Mouse (Mus musculus): ENCODE data around the gene Tigd3. TPM values are rescaled to one million over a fixed set of nuclear protein-coding genes. Genes with fewer than 3 reads are reported as not detected.
A peak's percentile ranks its signal among the peaks of the same experiment; 100 is the strongest.

The Tigd3 gene
- total RNA-seq (2021) = 1 to 10 TPM; 6.5 to 8.1 TPM

DNA sequence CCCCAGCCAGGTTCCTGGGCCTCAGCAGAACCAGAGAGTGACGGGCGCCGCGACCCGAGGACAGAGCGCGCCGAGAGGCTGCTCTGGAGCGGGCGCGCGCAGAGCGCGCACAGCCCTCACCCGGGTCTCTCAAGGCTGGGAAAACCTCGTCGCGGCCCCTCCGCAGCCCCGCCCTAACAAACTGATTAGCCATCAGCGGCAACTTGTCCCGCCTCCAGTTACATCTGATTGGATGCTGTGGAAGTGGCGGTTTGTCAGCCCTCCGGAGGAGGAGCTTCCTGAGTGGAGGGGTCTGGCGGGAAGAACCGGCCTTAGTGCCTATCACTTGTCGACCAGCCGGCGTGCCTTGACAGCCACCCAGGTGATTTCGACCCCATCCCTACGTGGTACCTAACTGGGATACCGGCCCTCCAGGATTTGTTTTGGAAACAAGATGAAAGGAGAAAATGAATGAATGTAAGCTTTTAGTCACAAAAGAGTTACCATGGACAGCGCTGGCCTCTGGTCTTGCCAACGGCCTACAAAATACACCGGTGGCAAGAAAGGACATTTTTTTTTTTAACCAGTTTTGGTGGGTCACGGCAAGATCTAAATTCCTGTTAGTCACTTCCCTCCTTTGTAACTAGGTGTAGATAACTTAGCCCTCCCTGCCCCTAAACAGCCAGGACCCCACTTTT, at the start of gene Tigd3:
Gene Tigd3 (minus strand): TSS at position 148 of the 677 bp plus-strand sequence.
- DNase-seq (ENCODE audit: extremely low spot score in 1 of 2, low spot score in 2 of 2) = peak; percentile 95 to 97
- intact Hi-C loops (cut with DNase I) = loop anchor here (10.0 kb wide), 1 partner anchor 199 kb away; no protein-coding TSS in a partner anchor

DNA sequence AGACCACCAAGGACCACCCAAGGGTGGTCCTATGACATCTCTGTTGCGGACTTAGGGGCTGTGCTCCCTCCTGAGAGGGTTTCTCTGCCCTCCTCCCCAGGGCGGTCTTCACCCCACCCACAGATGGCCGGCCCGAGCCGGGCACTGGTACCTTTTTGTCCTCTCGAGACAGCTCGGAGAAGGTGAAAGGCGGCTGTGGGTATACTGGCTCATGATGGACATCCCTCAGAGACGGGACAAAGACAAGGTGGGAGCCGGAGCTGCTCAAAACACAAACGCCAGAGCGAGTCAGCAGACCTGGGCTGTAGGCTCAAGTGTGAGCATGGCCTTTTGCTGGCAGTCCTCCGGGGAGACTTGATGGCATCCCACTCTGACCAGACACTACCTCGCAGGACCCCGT, 49.5 kb upstream of the Tigd3 start:
- intact Hi-C loops (cut with DNase I) = no loop called here
- DNase-seq (ENCODE audit: extremely low spot score in 1 of 2, low spot score in 2 of 2) = no peak

DNA sequence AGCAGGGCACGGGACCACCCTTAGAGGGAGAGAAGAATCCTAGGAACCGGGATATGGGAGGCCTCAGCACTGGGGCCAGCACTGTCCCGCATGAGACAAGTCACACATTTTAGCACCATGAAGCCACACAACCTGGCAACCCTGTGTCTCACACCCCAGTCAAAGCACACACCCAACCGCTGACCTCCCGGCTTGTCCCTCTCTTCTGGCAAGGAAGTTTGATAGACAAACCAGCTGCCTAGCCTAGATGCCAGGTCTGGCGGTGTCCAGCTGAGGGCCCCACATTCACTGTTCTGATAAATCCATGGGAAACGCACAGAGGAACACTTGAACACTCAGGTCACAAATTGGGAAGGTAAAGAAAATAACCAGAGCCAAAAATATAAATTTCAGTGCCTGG, 48.6 kb upstream of the Tigd3 start:
- DNase-seq (ENCODE audit: extremely low spot score in 1 of 2, low spot score in 2 of 2) = no peak
- intact Hi-C loops (cut with DNase I) = no loop called here

DNA sequence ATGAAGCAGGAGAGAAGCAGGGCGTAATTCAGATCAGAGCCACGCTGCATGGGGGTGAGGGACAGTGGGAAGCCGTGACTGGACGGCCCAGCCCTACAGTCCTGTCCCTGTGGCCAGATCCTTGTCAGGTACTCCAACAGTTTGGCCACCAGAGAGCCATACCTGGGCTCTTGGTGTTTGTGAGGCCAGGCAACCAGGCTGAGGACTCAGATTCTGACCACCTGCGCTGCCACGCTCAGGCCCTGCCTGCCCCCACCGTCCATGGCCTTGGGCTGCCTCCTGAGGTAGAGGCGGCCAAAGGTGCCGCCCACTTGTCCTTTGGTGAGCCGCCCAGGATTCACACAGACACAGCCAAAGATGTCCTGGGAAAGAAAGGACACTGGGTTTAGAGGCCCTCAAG, 46.7 kb upstream of the Tigd3 start:
- no peak for DNase-seq (ENCODE audit: extremely low spot score in 1 of 2, low spot score in 2 of 2)
- intact Hi-C loops (cut with DNase I) = no loop called here

DNA sequence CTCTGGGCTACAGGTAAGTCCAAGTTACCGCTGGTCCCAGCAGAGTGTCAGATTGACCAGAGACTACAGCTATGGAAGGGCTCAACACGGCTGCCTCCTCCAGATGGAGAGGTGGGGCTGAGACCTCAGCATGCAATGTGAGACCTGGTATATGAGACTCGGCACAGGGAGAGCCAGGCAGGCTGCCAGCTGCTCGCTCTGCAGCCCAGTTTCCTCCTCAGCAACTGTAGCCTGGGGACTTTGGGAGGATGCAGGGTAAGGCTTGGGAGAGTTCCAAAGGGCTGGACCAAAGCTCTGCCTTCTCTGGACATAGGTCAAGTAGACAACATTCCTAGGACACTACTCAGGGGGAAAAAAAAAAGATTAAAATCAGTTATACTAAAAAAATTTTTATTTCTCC, 46.2 kb upstream of the Tigd3 start:
- peak; percentile 34 to 88 for DNase-seq (ENCODE audit: extremely low spot score in 1 of 2, low spot score in 2 of 2)
- intact Hi-C loops (cut with DNase I) = no loop called here

DNA sequence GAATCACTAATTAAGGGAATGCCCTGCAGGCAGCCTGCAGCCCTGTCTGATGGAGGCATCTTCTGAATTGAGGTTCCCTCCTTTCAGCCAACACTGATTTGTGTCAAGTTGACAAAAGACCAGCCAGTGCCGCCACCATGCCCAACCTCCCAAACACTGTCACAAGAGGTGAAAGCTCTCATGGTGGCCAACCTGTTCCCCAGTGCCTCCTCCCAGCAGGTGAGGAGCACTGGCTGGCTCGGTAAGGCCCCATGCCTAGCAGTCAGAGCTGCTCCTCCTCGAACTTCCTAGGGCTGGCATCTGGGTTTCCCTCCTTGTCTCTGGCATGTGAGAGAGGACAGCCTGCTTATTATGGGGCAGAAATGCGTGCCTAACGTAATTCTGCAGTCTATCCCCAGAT, 45.8 kb upstream of the Tigd3 start:
- DNase-seq (ENCODE audit: extremely low spot score in 1 of 2, low spot score in 2 of 2) = no peak
- intact Hi-C loops (cut with DNase I) = no loop called here

DNA sequence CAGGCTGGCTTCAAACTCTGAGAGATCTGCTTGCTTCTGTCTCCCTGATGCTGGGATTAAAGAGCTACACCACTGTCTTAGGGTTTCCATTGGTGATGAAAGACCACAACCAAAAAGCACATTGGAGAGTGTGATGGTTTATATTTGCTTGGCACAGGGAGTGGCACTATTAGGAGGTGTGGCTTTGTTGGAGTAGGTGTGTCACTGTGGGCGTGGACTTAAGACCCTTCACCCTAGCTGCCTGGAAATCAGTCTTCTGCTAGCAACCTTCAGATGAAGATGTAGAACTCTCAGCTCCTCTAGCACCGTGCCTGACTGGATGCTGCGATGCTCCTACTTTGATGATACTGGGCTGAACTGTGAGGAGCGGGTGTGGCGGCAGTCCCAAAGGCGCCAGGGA, 44.6 kb upstream of the Tigd3 start:
- no peak for DNase-seq (ENCODE audit: extremely low spot score in 1 of 2, low spot score in 2 of 2)

DNA sequence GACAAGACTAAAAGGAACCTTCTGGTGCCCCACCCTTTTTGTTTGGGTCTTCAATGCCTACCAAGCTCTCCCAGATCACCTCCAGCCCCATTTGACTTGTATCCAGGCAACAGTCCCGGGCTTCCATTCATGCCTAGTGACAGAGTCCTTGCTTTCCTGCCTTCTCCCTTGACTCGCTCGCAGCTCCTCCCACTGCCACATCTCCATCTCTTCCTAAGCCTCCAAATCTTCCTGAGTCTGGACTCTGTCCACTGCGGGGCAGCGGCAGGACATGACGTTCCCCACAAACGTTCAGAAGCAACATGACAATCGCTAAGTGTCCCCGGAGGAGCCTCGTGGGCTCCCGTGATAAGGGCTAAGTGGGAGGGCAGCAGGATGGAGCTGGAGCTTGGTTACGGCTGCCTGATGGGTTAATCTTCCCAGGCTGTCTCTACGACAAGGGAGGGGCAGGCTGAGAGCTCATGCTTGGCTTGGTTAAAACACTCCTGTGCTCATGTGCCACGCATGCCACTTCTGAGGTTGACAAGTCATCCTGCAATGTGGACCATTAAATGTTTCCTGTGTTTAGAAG, 44.0 kb upstream of the Tigd3 start:
- no peak for DNase-seq (ENCODE audit: extremely low spot score in 1 of 2, low spot score in 2 of 2)
- intact Hi-C loops (cut with DNase I) = no loop called here

More for the DNA sequence above, 44.6 kb upstream of the Tigd3 start:
- intact Hi-C loops (cut with DNase I) = no loop called here

DNA sequence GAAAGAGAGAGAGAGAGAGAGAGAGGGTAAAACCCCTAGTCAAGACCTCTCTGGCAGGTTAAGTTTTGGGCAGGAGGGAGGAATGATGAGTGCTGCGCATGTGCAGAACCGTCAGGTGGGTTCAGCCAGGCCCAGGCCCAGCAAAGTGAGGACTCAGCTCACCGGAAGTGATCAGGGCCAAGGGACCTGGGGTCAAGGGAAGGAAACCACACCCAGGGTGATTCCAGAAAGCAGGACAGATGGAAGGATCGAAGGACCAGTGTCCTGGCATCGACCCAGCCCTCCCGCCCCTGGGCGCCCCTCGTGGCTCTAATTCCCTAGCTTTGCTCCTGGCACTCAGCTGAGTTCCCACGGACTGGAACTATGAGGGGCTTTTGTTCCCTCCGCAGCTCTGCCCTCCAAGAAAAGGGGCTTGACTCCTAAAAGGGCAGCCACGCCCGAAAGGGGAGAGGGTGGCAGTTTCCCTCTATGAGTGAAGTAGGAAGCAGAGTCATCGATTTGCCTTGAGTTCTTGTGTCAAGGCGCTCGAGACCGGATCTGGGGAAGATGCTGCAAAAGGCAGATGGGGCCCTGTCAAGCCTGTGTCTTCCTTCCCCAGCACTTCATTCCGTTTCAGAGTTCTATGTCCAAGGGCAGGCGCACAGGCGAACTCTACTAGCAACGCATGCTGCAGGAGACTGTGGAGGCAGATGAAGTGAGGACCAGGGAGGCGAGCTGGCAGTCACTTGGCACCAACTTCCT, 43.3 kb upstream of the Tigd3 start:
- intact Hi-C loops (cut with DNase I) = no loop called here
- no peak for DNase-seq (ENCODE audit: extremely low spot score in 1 of 2, low spot score in 2 of 2)

DNA sequence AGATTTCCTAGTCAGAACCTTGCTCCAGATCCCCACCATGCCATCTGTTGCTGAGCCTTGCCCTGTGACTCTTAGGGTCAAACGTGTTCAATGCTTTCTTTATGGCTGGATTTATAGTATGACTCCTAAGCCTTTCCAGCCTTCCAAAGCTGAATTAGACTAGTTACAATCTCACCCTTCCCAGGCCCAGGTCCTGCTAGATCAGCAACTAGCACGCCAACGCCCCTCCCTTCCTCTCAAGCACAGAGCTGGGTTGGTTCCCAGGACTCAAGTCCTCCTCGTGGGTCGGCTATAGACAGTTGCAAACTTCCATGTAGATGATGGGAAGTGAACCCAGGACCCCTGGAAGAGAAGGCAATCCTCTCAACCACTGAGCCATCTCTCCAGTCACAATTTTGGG, 41.7 kb upstream of the Tigd3 start:
- intact Hi-C loops (cut with DNase I) = no loop called here
- no peak for DNase-seq (ENCODE audit: extremely low spot score in 1 of 2, low spot score in 2 of 2)

DNA sequence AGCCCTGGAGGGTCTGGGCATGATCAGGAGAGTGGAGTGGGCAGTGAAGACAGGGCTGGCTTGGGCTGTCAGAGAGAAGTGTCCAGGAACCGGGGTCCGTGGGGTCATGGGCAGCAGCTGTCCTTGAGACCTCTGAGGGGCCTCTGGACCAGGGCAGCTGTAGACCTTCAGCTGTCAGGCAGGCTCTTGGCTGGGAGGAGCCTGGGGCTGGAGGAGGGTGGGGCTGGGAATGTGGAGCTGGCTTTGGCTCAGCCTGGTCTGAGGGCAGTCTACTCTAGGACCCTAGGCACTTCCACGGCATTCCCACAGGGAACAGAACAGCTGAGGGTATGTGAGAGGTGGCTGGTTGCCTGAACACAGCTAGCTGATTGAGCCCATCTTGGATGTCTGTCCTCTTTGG, 41.3 kb upstream of the Tigd3 start:
- intact Hi-C loops (cut with DNase I) = no loop called here
- DNase-seq (ENCODE audit: extremely low spot score in 1 of 2, low spot score in 2 of 2) = no peak

DNA sequence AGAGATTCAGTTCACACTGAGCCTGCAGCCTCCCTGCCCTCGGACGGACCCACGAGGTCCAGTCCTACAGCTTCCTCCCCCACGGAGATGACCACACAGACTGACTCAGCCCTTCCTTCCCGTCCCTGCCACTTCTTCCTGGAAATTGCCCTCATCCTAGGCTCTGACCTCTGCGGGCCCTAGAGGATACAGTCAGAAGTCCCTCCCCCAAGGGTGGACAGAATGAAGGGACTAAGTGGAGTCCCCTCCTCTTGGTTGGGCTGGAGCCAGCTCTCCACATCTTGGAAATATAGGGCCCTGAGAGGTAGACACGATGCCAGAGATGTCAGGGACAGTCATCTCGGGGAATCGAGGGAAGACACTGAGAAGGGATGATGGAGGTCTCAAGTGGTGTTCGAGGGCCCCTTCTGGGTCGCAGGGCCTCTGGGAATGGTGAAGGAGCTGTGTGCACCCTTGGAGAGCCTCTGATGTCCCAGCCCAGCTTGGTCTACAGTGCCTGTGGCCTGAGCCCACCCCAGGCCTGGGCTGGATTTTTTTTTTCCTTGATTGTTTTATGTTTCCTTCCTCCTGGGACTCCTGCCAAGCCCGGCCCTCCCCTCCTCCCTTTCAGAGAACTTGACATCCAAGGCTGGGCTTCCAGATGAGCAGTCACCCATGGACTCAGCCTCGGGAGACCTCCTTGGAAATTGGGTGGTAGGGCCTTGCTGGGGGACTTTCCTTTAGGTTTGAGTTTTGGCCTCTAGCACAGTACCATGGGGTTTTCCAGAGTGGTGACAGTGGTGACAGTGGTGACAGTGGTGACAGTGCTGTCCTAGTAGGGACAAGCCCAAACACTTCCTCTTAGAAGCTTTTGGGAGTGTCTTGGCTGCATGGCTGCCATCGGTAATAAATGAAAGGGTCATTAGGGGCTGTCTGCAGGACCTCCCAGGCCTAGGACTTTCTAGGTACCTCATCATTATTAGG, 36.0 kb upstream of the Tigd3 start:
- intact Hi-C loops (cut with DNase I) = no loop called here
- peak in 1 of 2 experiments; percentile 84 for DNase-seq (ENCODE audit: extremely low spot score in 1 of 2, low spot score in 2 of 2)

DNA sequence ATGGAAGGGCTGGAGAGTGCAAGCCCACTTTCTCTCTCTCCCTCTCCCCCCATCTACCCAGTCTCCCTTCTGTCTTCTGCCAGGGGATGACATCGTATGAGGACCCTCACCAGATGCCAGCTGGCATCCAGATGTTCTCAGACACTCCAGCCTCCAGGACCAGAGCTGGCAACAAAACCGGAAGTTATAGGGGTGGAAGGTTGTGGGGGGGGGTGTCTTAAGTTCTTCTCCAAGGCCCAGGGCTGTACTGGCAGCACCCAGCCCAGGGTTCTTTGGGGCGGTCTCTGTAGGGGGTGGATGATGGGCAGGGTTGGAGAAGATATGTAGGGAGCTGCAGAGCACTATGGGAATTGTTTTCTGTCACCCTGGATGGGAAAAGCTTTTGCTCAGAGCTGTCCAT, 34.6 kb upstream of the Tigd3 start:
- no peak for DNase-seq (ENCODE audit: extremely low spot score in 1 of 2, low spot score in 2 of 2)
- intact Hi-C loops (cut with DNase I) = no loop called here

DNA sequence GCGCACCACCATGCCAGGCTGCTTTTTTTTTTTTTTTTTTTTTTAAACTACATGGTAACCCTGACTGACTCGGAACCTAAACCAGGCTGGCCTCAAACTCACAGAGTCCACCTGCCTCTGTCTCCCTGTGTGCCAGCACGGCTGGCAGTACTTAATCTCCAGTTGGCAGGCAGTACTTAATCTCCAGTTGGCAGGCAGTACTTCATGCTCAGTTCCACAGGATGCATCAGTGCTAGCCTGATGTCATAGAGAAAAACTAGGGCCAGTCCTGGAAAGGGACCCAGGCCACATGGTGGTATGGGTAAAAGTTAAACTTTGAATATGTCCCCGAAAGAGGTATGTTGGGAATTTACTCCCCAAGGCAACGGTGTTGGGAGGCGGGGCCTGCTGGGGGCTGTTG, 34.2 kb upstream of the Tigd3 start:
- DNase-seq (ENCODE audit: extremely low spot score in 1 of 2, low spot score in 2 of 2) = no peak
- intact Hi-C loops (cut with DNase I) = no loop called here

DNA sequence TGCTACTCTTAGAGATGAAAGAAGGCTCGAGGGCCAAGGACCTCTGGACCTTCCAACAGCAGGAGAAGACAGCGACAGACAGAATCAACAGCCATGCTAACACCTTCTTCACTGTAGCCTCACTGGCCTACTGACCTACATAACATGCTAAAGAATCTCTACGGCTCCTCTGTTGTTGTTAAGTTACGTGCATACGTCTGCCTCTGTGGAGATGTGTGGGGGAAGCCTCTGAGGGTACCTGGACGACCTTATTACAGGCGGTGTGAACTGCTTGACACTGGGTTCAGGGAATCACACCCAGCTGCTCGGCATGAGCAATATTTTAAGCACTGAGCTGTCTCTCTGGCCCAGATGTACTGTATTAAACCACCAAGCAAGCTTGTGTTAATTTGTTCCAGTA, 33.6 kb upstream of the Tigd3 start:
- intact Hi-C loops (cut with DNase I) = no loop called here
- DNase-seq (ENCODE audit: extremely low spot score in 1 of 2, low spot score in 2 of 2) = no peak

DNA sequence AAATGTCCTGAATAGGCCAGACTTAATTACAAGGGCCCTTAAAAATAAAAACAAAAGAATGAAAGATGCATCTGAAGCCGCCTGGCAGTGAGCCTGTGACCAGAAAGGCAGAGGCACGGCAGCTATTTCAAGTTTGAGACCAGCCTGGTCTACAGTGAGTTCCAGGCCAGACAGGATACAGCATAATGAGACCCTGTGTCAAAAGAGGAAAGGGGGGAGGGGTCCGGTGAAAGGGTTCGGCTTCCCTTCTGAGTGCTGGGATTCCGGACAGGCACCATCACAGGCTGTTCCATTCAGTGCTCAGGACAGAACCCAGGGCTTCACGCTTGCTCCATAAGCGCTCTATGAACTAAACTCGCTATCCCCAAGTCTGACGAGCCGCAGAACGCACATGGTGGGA, 33.1 kb upstream of the Tigd3 start:
- intact Hi-C loops (cut with DNase I) = no loop called here

DNA sequence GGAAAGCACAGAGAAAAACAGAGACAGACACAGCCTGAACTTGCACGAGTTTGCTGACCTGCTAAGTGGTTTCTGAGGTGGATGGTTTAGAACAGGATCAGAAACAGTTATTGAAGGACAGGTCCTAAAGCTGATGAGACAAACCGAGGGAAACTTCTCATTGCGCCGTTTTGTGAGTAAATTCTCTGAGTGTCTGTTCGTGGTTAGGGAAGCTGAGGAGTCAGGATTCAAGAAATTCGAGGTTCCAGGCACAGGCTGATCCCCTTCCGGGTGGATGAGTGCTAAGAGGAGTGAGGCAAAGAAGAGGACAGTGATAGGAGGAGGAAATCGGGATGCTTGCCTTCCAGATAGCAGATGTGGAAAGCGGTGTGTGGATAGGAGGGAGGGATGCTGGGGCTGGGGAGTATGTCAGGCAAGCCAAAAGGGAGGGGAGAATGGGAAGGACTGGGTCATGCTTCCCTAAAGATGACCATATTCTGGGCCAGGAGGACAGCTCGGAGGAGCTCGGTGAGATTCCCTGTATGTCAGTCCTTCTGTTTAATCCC, 31.4 kb upstream of the Tigd3 start:
- DNase-seq (ENCODE audit: extremely low spot score in 1 of 2, low spot score in 2 of 2) = no peak

More for the DNA sequence above, 33.1 kb upstream of the Tigd3 start:
- no peak for DNase-seq (ENCODE audit: extremely low spot score in 1 of 2, low spot score in 2 of 2)

DNA sequence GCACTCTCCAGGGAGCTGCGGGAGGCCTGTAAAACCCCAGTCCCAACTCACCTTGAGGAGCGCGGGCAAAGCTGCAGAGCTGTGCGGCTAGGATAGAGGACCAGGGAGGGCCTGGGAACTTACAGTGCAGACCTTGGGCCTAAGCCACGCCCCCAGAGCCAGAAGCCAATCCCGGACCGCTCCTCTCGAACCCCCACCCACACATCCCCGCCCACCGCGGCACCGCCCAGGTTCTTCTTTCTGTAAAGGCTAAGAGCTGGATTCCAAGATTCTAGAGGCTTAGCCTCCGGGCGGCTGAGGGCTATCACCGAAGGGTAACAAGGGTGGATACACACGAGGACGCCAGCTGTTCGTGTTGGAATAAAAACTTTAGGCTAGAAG, 30.8 kb upstream of the Tigd3 start, which contains the start of gene Cdc42ep2:
Gene Cdc42ep2 (minus strand): TSS at position 104 of the 381 bp plus-strand sequence.
- intact Hi-C loops (cut with DNase I) = loop anchor here (1.0 to 5.0 kb wide), 2 partner anchors 32 to 123 kb away; partner anchors contain the start of gene Syvn1

More for the DNA sequence above, 31.4 kb upstream of the Tigd3 start:
- intact Hi-C loops (cut with DNase I) = no loop called here

More for the DNA sequence above, 30.8 kb upstream of the Tigd3 start, which contains the start of gene Cdc42ep2:
- peak; percentile 90 to 98 for DNase-seq (ENCODE audit: extremely low spot score in 1 of 2, low spot score in 2 of 2)
